Mouse (Mus musculus) telencephalon, adult 2 months (tissue): ENCODE data around the gene Erich6.

ENCODE experiments used
- DNase-seq: peaks from one replicate; pipeline ENCODE4 v3.0.0-alpha.2; 2011; ENCODE audit warnings: low read depth, low spot score

The Erich6 gene

GRCm38 (mm10) chr3:58636406-58637295, at the start of gene Erich6:
TSS of gene Erich6 (minus strand) at chr3:58637207.
- peak; percentile 23 for DNase-seq

GRCm38 (mm10) chr3:58686206-58686921, 49.4 kb upstream of the Erich6 start:
- DNase-seq, result no peak

GRCm38 (mm10) chr3:58685396-58685795, 48.4 kb upstream of the Erich6 start:
- DNase-seq, result no peak

DNA sequence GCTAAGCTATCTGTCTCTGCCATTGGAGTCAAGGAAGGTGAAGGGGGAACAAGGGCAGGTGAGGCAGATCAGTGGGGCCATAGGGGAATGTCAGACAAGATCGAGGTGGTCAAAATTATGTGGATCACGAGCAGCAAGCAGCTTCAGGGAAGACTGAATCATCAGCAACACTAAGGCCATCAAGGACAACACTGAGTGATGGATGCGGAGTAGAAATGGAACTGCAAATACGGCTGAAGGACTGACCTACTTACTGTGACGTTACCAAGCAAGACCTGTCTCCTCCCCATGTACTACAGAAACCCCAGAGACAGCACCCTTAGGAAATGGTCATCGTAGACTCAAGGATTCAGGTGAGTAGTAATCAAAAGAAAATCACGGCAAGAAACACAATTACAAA, 46.3 kb upstream of the Erich6 start:
- DNase-seq, result no peak

DNA sequence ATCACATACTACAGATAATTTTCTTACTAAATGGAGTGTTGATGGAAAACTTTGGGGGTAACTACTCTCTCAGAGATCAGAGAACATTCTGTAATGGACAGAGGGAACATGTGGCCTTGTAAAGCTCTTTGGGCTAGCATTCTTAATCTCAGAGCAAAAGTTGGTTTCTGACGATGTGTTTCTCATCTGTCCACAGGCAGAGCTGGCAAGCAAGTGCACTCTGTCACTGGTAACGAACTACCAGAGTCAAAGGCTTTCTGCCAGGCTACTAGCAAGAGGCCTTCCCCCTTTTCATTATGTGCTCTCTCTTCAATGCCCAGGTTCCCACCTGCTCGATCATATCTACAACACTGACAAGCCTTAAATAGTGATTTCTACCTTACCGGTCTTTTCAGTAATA, 45.3 kb upstream of the Erich6 start:
- DNase-seq, result no peak

GRCm38 (mm10) chr3:58681831-58682230, 44.8 kb upstream of the Erich6 start:
- DNase-seq, result no peak

DNA sequence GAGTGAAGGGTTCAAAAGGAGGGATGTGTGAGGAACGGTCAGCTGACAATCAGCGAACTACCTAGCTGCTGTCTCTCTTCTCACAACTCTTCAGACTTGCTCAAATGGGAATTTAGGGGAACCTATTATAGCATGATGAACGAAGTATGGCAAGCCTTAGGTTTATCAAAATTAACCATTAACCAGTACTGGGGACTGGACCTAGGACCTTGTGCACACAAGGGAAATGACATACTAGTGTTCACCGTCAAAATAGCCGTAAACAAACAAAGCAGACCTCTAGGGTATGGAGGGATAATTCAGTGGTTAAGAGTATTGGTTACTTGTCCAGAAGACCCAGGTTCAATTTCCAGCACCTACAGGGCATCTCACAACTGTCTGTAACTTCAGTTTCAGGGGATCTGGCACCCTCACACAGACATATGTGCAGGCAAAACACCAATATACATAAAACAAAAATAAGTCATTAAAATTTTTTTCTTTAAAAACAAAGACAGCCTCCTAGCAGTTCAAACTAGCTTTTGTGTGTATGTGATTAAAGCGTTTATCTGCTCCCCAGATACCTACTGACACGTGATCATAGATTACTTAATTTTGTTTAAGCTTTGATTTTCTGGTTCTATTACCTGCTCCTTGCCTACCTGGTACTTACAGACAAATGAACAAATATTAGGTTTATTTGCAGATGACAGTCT, 44.1 kb upstream of the Erich6 start:
- DNase-seq, result no peak

- no peak for DNase-seq
These were observed 43.0 kb upstream of the Erich6 start for GRCm38 (mm10) chr3:58679996-58680395.

- DNase-seq, result no peak
These were observed 41.9 kb upstream of the Erich6 start for GRCm38 (mm10) chr3:58678905-58679304.

DNA sequence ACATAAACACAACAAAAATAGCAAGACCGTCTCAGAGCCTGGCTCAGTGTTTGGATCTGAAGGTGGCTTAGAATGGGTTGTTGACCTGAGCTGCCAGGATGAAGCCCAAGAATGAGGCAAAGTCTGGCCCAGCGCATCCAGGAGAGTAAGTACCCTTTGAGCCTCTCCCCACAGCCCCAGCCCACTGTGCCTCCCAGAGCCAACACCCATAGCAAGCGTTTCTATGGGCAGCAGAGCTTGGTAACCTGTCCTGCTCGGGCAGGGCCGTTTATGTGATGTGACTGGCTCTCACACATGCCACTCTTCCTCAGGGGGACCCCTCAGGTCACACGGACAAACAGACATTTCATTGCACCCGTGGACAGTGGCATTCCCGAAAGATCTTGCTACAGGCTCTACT, 41.4 kb upstream of the Erich6 start:
- DNase-seq, result no peak

GRCm38 (mm10) chr3:58677615-58678014, 40.6 kb upstream of the Erich6 start:
- no peak for DNase-seq

GRCm38 (mm10) chr3:58673295-58673694, 36.3 kb upstream of the Erich6 start:
- no peak for DNase-seq

DNA sequence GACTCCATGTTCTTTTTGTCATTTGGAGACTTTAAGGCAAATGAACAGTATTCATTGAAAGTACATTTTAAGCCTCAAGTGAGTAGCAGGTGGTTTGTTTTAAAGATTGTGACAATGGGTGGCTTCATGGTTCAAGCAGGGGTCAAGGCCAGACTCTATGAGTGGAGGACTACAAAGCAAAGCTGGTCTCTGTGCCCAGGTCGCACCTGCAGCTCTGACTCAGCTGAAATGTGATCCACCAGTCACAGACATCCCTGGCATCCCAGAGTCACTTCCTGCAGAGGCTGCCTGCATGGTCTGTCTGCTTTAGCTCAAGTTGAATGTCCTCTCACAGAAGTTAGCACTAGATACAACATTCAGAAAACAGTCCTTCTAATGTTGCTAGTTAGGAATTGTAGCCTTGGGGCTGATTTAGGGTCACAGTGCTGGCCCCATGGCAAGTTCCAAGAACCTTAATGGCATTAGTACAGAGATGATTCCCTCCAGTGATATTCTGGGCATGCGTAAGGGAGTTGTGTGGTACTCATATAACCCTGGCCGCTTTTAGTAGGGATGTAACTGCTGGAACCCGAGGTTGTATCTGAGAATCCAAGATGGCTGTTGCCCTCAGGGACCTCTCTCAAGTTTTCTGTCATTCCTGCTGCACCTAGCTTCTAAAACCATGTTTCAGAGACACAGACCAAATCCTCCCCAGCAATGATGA, 35.6 kb upstream of the Erich6 start:
- no peak for DNase-seq

DNA sequence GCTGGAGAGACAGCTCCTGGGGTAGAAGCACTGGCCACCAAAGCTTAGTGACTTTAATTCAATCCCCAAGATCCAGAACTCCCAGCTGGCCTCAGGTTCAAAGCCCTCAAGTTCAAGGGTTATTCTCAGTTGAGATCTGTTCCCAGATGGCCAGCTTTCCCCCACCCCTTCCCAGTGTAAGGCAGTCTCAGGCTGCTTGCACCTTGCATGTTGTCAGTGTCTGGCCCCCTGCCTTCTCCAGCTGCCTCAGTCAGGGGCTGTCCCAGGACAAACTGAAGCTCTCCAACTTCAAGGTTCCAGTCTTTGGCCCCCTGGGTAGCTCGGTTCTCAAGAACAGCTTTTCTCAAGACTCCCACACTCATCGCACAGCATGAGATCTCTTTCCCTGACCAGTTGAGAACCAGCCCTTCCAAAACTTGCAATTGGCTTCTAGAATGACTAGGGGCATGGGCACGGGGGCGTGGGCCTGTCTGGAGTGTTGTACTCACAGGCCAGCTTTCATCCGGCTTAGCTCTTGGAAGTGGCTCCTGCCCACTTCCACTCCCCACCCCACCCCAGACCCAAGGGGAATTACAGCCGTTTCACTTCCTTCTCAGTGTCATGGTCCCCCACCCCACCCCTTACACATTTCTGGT, 34.7 kb upstream of the Erich6 start:
- no peak for DNase-seq

GRCm38 (mm10) chr3:58663970-58664369, 27.0 kb upstream of the Erich6 start:
- no peak for DNase-seq

- no peak for DNase-seq
These were observed 23.6 kb upstream of the Erich6 start for GRCm38 (mm10) chr3:58660636-58661035.

GRCm38 (mm10) chr3:58657356-58657755, 20.3 kb upstream of the Erich6 start:
- no peak for DNase-seq

DNA sequence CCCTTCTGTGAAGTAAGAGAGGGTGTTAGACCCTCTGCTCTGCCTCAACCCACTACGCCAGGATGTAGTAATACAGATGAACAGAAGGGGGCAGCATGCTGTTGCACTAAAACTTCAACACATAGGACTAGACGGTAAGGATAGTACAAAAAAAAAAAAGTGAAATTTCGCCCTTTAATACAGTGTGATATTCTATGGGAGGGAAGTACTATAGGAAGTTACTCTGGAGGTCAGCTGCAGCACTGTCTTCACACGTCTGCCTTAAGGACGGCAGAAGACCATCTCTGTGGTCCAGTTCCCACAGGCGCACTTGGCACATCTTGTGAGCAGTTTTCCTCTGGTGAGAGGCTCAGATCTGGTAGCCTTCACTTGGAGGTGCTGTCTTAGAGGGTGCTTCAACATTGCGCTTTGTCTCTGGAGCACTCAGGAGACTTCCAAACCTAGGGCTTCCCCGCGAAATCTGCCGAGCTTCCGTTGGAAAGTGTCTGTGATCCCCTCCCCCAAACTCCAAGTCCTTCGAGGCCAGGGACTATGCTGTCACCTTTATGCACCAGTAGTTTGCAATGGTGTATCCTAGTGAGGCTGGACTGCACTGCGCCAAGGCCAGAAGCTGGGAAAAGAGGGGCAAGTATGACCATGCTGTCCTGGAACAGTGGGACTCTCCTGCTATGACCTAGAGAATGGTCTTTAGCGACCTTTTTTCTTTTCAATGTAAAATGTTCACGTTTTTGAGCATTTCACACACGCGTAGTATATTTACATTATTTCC, 18.5 kb upstream of the Erich6 start:
- no peak for DNase-seq

DNA sequence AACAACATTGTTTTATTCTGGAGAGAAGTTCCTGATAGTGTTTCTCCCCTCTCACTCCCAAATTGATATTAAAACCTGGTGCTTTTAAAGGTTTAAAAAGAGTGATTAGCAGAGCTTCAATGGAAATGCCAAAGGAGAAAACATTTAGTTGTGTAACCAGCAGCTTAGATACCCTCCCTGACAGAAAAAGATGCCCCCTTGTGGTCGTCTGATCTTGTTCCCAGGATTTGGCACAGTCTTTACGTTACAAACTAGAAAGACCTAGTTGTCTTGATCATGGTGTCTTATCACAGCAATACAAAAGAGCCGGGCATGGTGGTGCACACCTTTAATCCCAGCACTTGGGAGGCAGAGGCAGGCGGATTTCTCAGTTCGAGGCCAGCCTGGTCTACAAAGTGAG, 16.9 kb upstream of the Erich6 start:
- DNase-seq, result no peak

DNA sequence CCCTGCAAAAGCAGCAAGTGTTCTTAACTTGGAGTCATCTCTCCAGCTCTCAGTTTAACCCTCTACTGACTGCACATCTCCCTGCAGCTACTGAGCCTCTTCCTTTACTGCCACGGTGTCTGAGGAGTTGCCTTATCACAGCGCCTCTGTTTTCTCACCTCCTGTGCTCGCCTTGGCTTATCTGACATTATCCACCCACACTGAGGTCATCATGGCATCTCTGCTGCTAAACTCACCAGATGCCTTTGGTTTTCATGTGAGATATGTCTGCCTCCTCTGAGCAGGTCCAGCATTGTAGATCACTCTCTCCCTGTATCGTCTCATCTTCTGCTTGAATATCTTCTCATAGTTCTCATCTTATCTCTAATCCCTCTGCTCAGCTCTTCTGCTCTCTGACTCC, 13.3 kb upstream of the Erich6 start:
- no peak for DNase-seq
